In genomic region chr19:53901931-53902738, GRCm38 (mm10) we compare ENCODE assay signal across 8 mouse cellular contexts. TPM values are rescaled to one million over a fixed set of nuclear protein-coding genes. Genes with fewer than 3 reads are reported as not detected.
A peak's percentile ranks its signal among the peaks of the same experiment; 100 is the strongest.
DNase-seq lines count a peak whose midpoint lies in the region; ATAC-seq lines count a peak whose summit lies in the region.

No protein-coding gene starts in this region.

- 42% methylated on average over 15 of the region's 15 CpGs for WGBS in intestine, embryonic 15.5 days
- 60% methylated on average over 15 of the region's 15 CpGs for WGBS in midbrain, embryonic 16.5 days

- peak; percentile 18; the same call in 1 of the 2 replicates for ATAC-seq in intestine, embryonic 15.5 days
- ATAC-seq in midbrain, embryonic 16.5 days = no peak

- no peaks in the 10 kb centered on the region for H3K27me3 ChIP-seq in intestine, embryonic 15.5 days (replicated peaks)
- no peaks in the 10 kb centered on the region; the same call in 1 of the 2 replicates for H3K27me3 ChIP-seq in midbrain, embryonic 16.5 days (ENCODE audit: control insufficient read depth, insufficient read depth, low read depth, low read length)

- peak; percentile 15 for DNase-seq in cerebellum, adult 11 months
- DNase-seq in cerebellum, postnatal 4 days (ENCODE audit: low spot score in 2 of 2) = no peak
- peak; percentile 48 to 64 for DNase-seq in spleen, postnatal 10 days (ENCODE audit: low spot score in 2 of 2)
- DNase-seq in spleen, adult 18-20 months = no peak
- DNase-seq in frontal cortex, postnatal 25 days (ENCODE audit: low spot score in 2 of 2) = no peak
- DNase-seq in retina, postnatal 1 day = no peak

- peak overlapping the region; percentile 78 for H3K4me2 ChIP-seq in intestine, embryonic 15.5 days (replicated peaks)
- peak overlapping the region; percentile 82 for H3K4me2 ChIP-seq in midbrain, embryonic 16.5 days (ENCODE audit: low read length)

- H3K9ac ChIP-seq in intestine, embryonic 15.5 days = peak overlapping the region; percentile 67
- H3K9ac ChIP-seq in midbrain, embryonic 16.5 days (ENCODE audit: low read depth, low read length) = peak overlapping the region; percentile 80

- no peaks in the 10 kb centered on the region for H3K36me3 ChIP-seq in intestine, embryonic 15.5 days
- no peaks in the 10 kb centered on the region for H3K36me3 ChIP-seq in midbrain, embryonic 16.5 days (ENCODE audit: control insufficient read depth, insufficient read depth, low read length)

- H3K4me1 ChIP-seq in intestine, embryonic 15.5 days (replicated peaks) = peaks cover 9% of the 10 kb centered on the region; the same call in 1 of the 2 replicates
- H3K4me1 ChIP-seq in midbrain, embryonic 16.5 days (ENCODE audit: control insufficient read depth, insufficient read depth, low read length) = peaks cover 23% of the 10 kb centered on the region

- peak overlapping the region; percentile 94 for H3K4me3 ChIP-seq in intestine, embryonic 15.5 days (replicated peaks)
- peak overlapping the region; percentile 95 for H3K4me3 ChIP-seq in midbrain, embryonic 16.5 days (ENCODE audit: low read depth, low read length)

- H3K9me3 ChIP-seq in intestine, embryonic 15.5 days = no peaks in the 10 kb centered on the region
- H3K9me3 ChIP-seq in midbrain, embryonic 16.5 days (replicated peaks; ENCODE audit: control insufficient read depth, low read length, poor library complexity, severe bottlenecking) = no peaks in the 10 kb centered on the region

- H3K27ac ChIP-seq in intestine, embryonic 15.5 days = peak overlapping the region; percentile 91
- H3K27ac ChIP-seq in midbrain, embryonic 16.5 days (ENCODE audit: low read length) = peak overlapping the region; percentile 85

RNA-seq across cellular contexts. Expression of gene Pdcd4, which starts 10.1 kb away (rescaled TPM):
- 65.1 and 73.7 TPM in 2 replicates for polyA plus RNA-seq in intestine, embryonic 15.5 days (2015; fragmentation: Nextera tagmentation; extraction: Ambion mirVana)
- polyA plus RNA-seq in midbrain, embryonic 16.5 days (2015; fragmentation: Nextera tagmentation; extraction: Ambion mirVana) = 65.1 and 69.8 TPM in 2 replicates

RNA-seq across cellular contexts. Expression of gene Shoc2, which starts 42.0 kb away (rescaled TPM):
- 37.5 and 42.9 TPM in 2 replicates for polyA plus RNA-seq in intestine, embryonic 15.5 days (2015; fragmentation: Nextera tagmentation; extraction: Ambion mirVana)
- polyA plus RNA-seq in midbrain, embryonic 16.5 days (2015; fragmentation: Nextera tagmentation; extraction: Ambion mirVana) = 60.8 and 63.0 TPM in 2 replicates

RNA-seq across cellular contexts. Expression of gene Bbip1, which starts 42.3 kb away (rescaled TPM):
- 73.3 and 79.2 TPM in 2 replicates for polyA plus RNA-seq in intestine, embryonic 15.5 days (2015; fragmentation: Nextera tagmentation; extraction: Ambion mirVana)
- polyA plus RNA-seq in midbrain, embryonic 16.5 days (2015; fragmentation: Nextera tagmentation; extraction: Ambion mirVana) = 135 and 152 TPM in 2 replicates

Comparison
In these comparisons a context has a peak if more than half of its experiments do, and no peak if none do; other contexts are left out.
1. DNase-seq: peak in cerebellum, adult 11 months (single experiment) and spleen, postnatal 10 days (2 of 2); none in cerebellum, postnatal 4 days (0 of 2), spleen, adult 18-20 months (0 of 2), frontal cortex, postnatal 25 days (0 of 2) and retina, postnatal 1 day (single experiment).